Mouse (Mus musculus): Measurements from ENCODE around the gene Arf3.

- TF ChIP-seq CTCF (conservative IDR thresholded peaks at IDR 0.05; ENCODE audit: low read length), result no peak
- TF ChIP-seq POU5F1 (IDR thresholded peaks at IDR 0.05; ENCODE audit: borderline replicate concordance, low read length), result no peak
These were observed 34.6 kb downstream of the Arf3 start for GRCm38 (mm10) chr15:98728366-98728765.

Measured in E14TG2a.4 (cell line).